Mouse (Mus musculus): ENCODE data around the gene Sipa1l1.

- TF ChIP-seq CTCF (IDR thresholded peaks at IDR 0.05; ENCODE audit: low read depth): no peak
- no peak for TF ChIP-seq EP300 (IDR thresholded peaks at IDR 0.05; ENCODE audit: low read depth)
Measured at GRCm38 (mm10) chr12:82199286-82199685, 30.2 kb downstream of the Sipa1l1 start.
